Mouse (Mus musculus) testis, adult 10 weeks (tissue): ENCODE data around the gene Lpgat1. TPM values are rescaled to one million over a fixed set of nuclear protein-coding genes. Genes with fewer than 3 reads are reported as not detected.

Source experiments
- polyA plus RNA-seq: library from polyadenylated mRNA; stranded (reverse); fragments of 350-450 nt; fragmentation: Illumina TruSeq; extraction: RNeasy Lipid Tissue Mini Kit (QIAGEN cat#74804); gene quantifications from one replicate; pipeline ENCODE4 v1.2.3, GENCODE M21; 2014; ENCODE audit warnings: low read depth, low replicate concordance

Lpgat1 gene
- 109 TPM for polyA plus RNA-seq

GRCm38 (mm10) chr1:191717601-191718498 is at the start of gene Lpgat1:
Gene Lpgat1, plus strand, starts transcription at chr1:191717834.

GRCm38 (mm10) chr1:191821326-191822091 is 103.9 kb downstream of the Lpgat1 start, which contains the start of gene Nek2:
Gene Nek2, plus strand, starts transcription at chr1:191821444.

Other genes with a start within 250 kb of the Lpgat1 start
- gene Dtl, start 142.3 kb upstream of the Lpgat1 start, polyA plus RNA-seq: 58.3 TPM
- gene Ints7, start 142.2 kb upstream of the Lpgat1 start, polyA plus RNA-seq: 14.4 TPM
- gene Nek2, start 103.6 kb downstream of the Lpgat1 start, polyA plus RNA-seq: 89.7 TPM
- gene Slc30a1, start 188.9 kb downstream of the Lpgat1 start, polyA plus RNA-seq: 20.9 TPM